Mouse (Mus musculus) stomach, embryonic 16.5 days (tissue): ENCODE results near the gene F930015N05Rik. TPM values are rescaled to one million over a fixed set of nuclear protein-coding genes. Genes with fewer than 3 reads are reported as not detected.

Experiments used
- ATAC-seq: fragments of 200-750 bp; cut with Nextera tagmentation; 2 replicates; pipeline ENCODE4 v1.8.0; 2017; ENCODE audit warnings: moderate number of reproducible peaks, moderate TSS enrichment; ENCODE audit not compliant: insufficient read depth, low FRiP score
- H3K27ac ChIP-seq: fragments of 300-500 bp; sonication (generic); 2 replicates; pipeline ENCODE4 v1.5.1; 2014; ENCODE audit warnings: low read length
- H3K27me3 ChIP-seq: fragments of 300-500 bp; sonication (generic); 2 replicates; pipeline ENCODE4 v1.6.1; 2014; ENCODE audit warnings: low read length, control low read depth, mixed read lengths; ENCODE audit not compliant: control insufficient read depth, insufficient read depth
- H3K36me3 ChIP-seq: fragments of 300-500 bp; sonication (generic); 2 replicates; pipeline ENCODE4 v1.6.1; 2014; ENCODE audit warnings: low read length; ENCODE audit not compliant: control insufficient read depth, insufficient read depth
- H3K4me1 ChIP-seq: fragments of 300-500 bp; sonication (generic); 2 replicates; pipeline ENCODE4 v1.6.1; 2014; ENCODE audit warnings: low read length, control low read depth, mixed read lengths; ENCODE audit not compliant: control insufficient read depth, insufficient read depth
- H3K4me2 ChIP-seq: fragments of 300-500 bp; sonication (generic); 2 replicates; pipeline ENCODE4 v1.6.1; 2014; ENCODE audit warnings: low read depth, low read length, mixed read lengths
- H3K4me3 ChIP-seq: fragments of 300-500 bp; sonication (generic); replicated peaks from 2 replicates; pipeline ENCODE4 v1.5.1; 2014; ENCODE audit warnings: mild to moderate bottlenecking, low read length
- H3K9ac ChIP-seq: fragments of 300-500 bp; sonication (generic); 2 replicates; pipeline ENCODE4 v1.6.1; 2014; ENCODE audit warnings: low read length
- H3K9me3 ChIP-seq: fragments of 300-500 bp; sonication (generic); replicated peaks from 2 replicates; pipeline ENCODE4 v1.6.1; 2016; ENCODE audit warnings: low read length, control low read depth; ENCODE audit not compliant: control insufficient read depth
- WGBS: fragments of 180-500 bp; shearing (Covaris S2); extraction: QIAGEN DNeasy Blood & Tissue Kit; methylation state at CpG from one replicate; pipeline ENCODE4 v1.1.7; 2014; 5-methylcytosine and 5-hydroxymethylcytosine counted together
- polyA plus RNA-seq: library from polyadenylated mRNA; unstranded; fragments of >200 nt; fragmentation: Nextera tagmentation; extraction: Ambion mirVana; gene quantifications from 2 replicates; pipeline ENCODE4 v1.2.1, GENCODE M21; 2015

F930015N05Rik gene
- polyA plus RNA-seq, result 0.15 TPM in 1 of 2 replicates, not detected in the other

DNA sequence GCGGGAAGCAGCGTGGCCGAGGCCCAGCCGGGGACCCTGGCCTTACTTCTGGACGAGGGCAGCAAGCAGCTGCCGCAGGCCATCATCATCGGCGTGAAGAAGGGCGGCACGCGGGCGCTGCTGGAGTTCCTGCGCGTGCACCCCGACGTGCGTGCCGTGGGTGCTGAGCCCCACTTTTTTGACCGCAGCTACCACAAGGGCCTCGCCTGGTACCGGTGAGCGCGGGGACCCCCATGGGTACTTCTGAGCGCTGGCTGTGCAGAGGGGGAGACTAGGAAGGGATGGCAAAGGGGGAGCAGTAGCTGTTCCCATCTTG lies at the start of gene F930015N05Rik:
TSS of gene F930015N05Rik (minus strand) at position 242 of the 316 bp plus-strand sequence.
- no peaks in the 10 kb centered on the region for H3K9me3 ChIP-seq
- peak within 1 kb of the TSS; percentile 91 for H3K4me2 ChIP-seq
- peak within 1 kb of the TSS; percentile 62 for H3K4me3 ChIP-seq
- ATAC-seq, result no peak
- peak within 1 kb of the TSS; percentile 77 for H3K9ac ChIP-seq
- peak within 1 kb of the TSS; percentile 39 for H3K27ac ChIP-seq
- 1% methylated on average over 23 of the region's 24 CpGs for WGBS
- peaks cover 9% of the 10 kb centered on the region for H3K27me3 ChIP-seq
- H3K4me1 ChIP-seq, result peaks cover 3% of the 10 kb centered on the region
- H3K36me3 ChIP-seq, result no peaks in the 10 kb centered on the region

DNA sequence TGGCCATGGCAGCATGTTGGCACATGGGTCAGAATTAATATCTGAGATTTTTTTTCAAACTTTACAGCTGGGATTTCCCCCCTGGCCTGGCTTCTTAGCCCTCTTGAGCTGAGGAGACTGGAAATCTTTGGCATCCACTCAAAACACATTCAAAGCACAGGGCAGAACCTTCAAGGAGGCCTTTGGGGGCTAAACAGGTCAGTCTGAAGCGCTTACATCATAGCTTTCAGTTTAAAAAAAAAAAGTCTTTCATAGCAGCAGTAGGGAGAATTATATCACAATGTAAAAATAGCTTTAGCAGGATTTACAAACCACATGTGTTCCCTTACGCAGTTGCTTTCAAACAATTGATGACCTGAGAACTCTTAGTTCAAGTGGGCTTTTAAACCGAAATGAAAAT lies 45.0 kb upstream of the F930015N05Rik start:
- no peaks in the 10 kb centered on the region for H3K27me3 ChIP-seq
- 50% methylated on average over 3 of the region's 3 CpGs for WGBS
- H3K4me2 ChIP-seq, result no peak overlapping the region
- H3K9ac ChIP-seq, result no peak overlapping the region
- H3K36me3 ChIP-seq, result no peaks in the 10 kb centered on the region
- H3K4me3 ChIP-seq, result no peak overlapping the region
- ATAC-seq, result no peak
- H3K4me1 ChIP-seq, result no peaks in the 10 kb centered on the region
- no peak overlapping the region for H3K27ac ChIP-seq
- no peaks in the 10 kb centered on the region for H3K9me3 ChIP-seq

DNA sequence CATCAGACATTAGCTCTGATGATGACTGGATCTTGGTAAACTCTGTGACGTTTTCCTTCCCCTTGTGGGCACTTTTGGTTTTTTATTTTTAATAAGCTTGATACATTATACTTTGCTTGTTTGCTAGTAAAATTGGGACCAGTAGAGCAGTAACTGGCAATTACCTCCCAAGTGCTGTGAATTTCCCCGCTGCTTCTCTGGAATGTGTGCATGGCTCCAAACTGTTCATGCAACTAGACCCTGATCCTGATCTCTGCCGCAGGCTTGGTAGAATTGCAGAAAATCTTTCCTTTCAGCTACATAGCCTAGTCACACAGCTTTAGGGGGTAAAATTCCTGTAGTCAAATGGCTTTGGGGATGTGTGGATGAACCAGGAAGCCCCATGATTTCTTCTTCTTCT lies 37.2 kb upstream of the F930015N05Rik start:
- Histone ChIP-seq H3K9ac (no peak overlapping the region), H3K9me3 (no peaks in the 10 kb centered on the region), H3K4me3 (no peak overlapping the region), H3K36me3 (no peaks in the 10 kb centered on the region), H3K27me3 (no peaks in the 10 kb centered on the region), H3K4me1 (no peaks in the 10 kb centered on the region), H3K27ac (no peak overlapping the region), H3K4me2 (no peak overlapping the region)
- no peak for ATAC-seq
- WGBS, result 77% methylated on average over 3 of the region's 3 CpGs

DNA sequence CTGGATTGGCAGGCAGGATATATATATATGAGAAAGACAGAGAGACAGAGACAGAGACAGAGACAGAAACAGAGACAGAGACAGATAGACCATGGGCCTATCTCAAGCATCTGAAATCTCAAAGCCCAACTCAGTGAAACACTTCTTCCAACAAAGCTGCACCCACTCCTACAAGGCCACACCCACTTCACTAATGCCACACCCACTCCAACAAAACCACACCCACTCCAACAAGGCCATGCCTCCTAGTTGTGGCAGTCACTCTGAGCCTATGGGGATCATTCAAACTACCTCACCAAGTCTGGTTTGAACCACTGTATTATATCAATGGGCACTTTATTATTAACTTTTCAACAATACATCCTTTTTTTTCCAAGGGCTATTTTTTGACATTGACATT lies 34.2 kb upstream of the F930015N05Rik start:
- H3K36me3 ChIP-seq, result no peaks in the 10 kb centered on the region
- no peak overlapping the region for H3K9ac ChIP-seq
- no peak overlapping the region for H3K4me3 ChIP-seq
- H3K4me1 ChIP-seq, result no peaks in the 10 kb centered on the region
- H3K9me3 ChIP-seq, result no peaks in the 10 kb centered on the region
- H3K27me3 ChIP-seq, result no peaks in the 10 kb centered on the region
- ATAC-seq, result no peak
- no peak overlapping the region for H3K27ac ChIP-seq
- H3K4me2 ChIP-seq, result no peak overlapping the region

DNA sequence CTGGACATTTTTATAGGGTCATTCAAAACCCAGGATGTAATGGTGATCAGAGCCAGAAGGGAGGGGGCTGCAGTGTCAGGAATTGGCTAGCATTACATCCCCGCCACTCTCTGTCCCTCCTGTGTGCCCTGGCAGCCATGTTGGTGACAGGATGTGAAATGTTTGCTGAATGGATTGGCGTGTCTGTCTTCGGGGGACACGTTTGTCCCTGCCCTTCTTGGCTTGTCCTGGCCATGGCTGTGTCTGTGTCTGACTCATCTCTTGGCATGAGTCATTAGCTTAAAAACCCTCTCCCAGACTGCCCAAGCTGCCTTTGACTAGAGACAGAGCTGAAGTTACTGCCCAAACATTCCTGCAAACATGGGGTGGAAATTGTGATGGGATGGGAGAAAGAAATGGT lies 32.3 kb upstream of the F930015N05Rik start:
- ATAC-seq, result no peak
- WGBS, result 44% methylated on average over 4 of the region's 4 CpGs
- no peak overlapping the region for H3K4me2 ChIP-seq
- H3K36me3 ChIP-seq, result no peaks in the 10 kb centered on the region
- H3K9me3 ChIP-seq, result no peaks in the 10 kb centered on the region
- H3K4me3 ChIP-seq, result no peak overlapping the region
- no peaks in the 10 kb centered on the region for H3K4me1 ChIP-seq
- no peak overlapping the region for H3K27ac ChIP-seq
- H3K27me3 ChIP-seq, result no peaks in the 10 kb centered on the region
- H3K9ac ChIP-seq, result no peak overlapping the region

DNA sequence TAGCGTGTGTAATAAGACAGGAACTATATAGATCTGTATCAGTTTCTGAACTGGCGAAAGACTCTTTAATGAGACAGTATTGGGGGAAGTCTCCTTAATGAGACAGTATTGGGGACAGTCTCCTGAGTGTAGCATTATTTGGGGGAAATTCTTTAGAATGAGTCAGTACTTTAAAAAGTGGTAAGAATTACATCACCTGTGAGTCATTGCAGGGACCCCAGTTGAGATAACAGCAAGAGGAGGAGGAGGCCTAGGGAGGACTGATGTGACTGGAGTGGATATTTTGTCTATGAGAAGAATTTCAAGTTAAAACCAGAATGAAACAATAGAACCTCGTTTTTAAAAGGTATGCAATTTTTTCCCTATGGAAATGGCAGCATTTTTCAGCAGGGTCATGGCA lies 25.3 kb upstream of the F930015N05Rik start:
- H3K27ac ChIP-seq, result no peak overlapping the region
- H3K4me3 ChIP-seq, result no peak overlapping the region
- no peaks in the 10 kb centered on the region for H3K9me3 ChIP-seq
- no peaks in the 10 kb centered on the region for H3K36me3 ChIP-seq
- H3K27me3 ChIP-seq, result no peaks in the 10 kb centered on the region
- H3K9ac ChIP-seq, result no peak overlapping the region
- H3K4me2 ChIP-seq, result no peak overlapping the region
- H3K4me1 ChIP-seq, result no peaks in the 10 kb centered on the region
- no peak for ATAC-seq
- 72% methylated on average over 3 of the region's 3 CpGs for WGBS

DNA sequence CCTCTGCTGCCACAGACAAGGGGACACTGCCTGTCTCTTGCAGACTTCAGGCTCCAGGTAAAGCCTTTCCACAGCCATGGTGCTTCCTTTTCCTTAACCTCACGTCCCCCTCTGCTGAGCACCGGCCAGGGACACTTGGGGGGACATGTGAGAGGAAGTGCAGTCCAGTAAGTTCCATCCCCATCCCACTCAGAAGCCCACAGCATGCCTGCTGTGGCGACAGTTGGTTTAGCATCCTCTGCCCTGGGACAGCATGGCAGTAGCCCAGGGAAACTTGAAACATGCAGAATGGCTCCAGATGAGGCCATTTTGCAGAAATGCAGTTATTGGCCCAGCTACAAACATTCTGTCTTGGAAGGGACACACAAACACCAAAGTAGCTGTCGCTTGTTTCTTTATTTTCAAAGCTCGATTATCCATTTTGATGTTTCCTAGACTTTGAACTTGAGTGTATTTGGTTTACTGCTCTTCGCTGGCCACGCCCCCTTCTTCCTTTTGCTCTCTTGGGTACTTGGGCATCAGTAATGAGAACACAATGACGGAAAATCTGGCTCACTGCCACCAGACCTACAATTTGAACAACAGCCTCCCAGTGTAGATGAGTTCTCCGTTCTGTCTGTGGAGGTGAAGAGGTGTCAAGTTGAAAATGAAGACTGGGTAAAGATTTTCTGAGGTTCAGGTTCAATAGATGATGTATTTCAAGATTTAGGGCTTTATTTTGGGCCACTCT lies 12.3 kb upstream of the F930015N05Rik start:
- no peaks in the 10 kb centered on the region for H3K36me3 ChIP-seq
- H3K4me1 ChIP-seq, result no peaks in the 10 kb centered on the region; the same call in 1 of the 2 replicates
- ATAC-seq, result no peak
- no peak overlapping the region for H3K4me3 ChIP-seq
- no peak overlapping the region for H3K4me2 ChIP-seq
- 0 out of 2 replicates have a peak, but pooled peaks cover 4% of the 10 kb centered on the region for H3K27me3 ChIP-seq
- WGBS, result 87% methylated on average over 9 of the region's 9 CpGs
- no peak overlapping the region for H3K27ac ChIP-seq
- no peaks in the 10 kb centered on the region for H3K9me3 ChIP-seq
- no peak overlapping the region for H3K9ac ChIP-seq

DNA sequence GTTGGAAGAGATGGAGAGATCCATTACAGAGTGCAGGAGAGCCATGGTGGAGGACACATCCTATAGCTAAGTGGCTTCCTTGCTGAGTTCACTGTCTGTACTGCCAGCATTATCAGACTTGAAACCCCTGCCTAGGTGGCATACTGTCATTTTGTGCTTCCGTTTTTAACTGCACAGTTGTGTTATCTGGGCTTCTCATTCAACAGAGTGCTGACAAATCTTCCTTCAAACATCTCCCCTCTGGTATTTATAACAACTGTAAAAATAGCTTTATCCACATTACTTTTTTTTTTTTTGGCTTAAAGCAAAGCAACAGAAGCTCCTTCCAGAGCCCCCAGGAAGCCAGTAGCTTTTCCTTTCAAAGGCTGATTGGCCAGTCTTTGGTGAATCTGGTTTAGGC lies 8.8 kb upstream of the F930015N05Rik start:
- Histone ChIP-seq H3K4me1 (peaks cover 7% of the 10 kb centered on the region; the same call in 1 of the 2 replicates), H3K9me3 (no peaks in the 10 kb centered on the region), H3K27ac (no peak overlapping the region), H3K4me3 (no peak overlapping the region), H3K9ac (no peak overlapping the region), H3K36me3 (no peaks in the 10 kb centered on the region), H3K4me2 (no peak overlapping the region), H3K27me3 (0 out of 2 replicates have a peak, but pooled peaks cover 4% of the 10 kb centered on the region)
- ATAC-seq, result no peak
- WGBS, result 77% methylated on average over 1 of the region's 1 CpGs

DNA sequence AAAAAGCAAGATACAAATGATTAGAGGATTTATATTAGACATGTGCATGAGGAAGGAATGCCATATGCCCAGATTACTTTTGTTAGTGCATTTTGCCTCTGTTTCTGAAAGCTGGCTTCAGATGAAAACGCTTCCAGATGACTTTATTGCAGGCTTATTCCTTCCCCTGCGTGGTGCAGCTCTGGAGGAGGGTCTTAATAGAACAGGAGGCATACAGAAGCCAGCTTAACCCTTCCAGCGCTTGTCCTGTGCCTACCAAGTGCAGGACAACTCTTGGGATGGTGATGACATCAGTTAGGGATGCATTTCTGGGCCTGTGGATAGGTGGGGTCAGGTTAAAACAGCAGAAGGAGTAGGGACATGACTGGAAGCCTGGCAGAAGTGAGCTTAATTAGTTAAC lies 6.2 kb upstream of the F930015N05Rik start:
- H3K27me3 ChIP-seq, result peaks cover 6% of the 10 kb centered on the region; the same call in 1 of the 2 replicates
- no peak for ATAC-seq
- no peak overlapping the region for H3K9ac ChIP-seq
- no peak overlapping the region for H3K4me3 ChIP-seq
- WGBS, result 44% methylated on average over 3 of the region's 3 CpGs
- no peak overlapping the region for H3K27ac ChIP-seq
- no peak overlapping the region for H3K4me2 ChIP-seq
- peaks cover 7% of the 10 kb centered on the region; the same call in 1 of the 2 replicates for H3K4me1 ChIP-seq
- H3K36me3 ChIP-seq, result no peaks in the 10 kb centered on the region
- H3K9me3 ChIP-seq, result no peaks in the 10 kb centered on the region
